Mouse (Mus musculus) megakaryocyte, embryonic 14.5 days (primary cell): Measurements from ENCODE around the gene Trappc11.

ENCODE experiments used
- FLI1 ChIP-seq: IDR thresholded peaks from 2 replicates; pipeline ENCODE4 v1.6.1; 2012; ENCODE audit warnings: low read length, inconsistent platforms, mixed read lengths
- GATA1 ChIP-seq: IDR thresholded peaks from 3 replicates; pipeline ENCODE4 v1.6.1; 2012; ENCODE audit warnings: mixed read lengths, low read length, inconsistent platforms, borderline replicate concordance

DNA sequence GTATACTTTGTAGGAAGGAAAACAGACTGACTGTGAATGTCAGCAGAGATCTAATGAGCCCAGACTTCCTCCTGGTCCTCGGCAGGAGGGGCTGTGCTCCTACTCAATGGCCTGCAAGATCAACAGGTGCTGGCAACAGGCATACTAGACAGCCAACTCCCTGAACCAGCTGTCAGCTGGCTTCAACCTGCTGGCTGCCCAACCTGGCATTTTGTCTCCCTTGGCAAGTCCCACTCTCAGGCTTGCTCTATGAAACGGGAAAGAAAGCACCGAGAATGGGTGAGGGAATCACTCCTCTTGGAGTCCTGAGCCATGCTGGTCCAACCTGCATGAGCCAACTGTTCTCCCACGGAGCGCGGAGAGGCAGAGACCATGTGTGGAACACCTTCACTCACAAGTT is 36.9 kb upstream of the Trappc11 start:
- TF ChIP-seq GATA1 (no peak), FLI1 (no peak)
